Mouse (Mus musculus) CD4-positive, CD25-positive, alpha-beta regulatory T cell, adult 2 months (primary cell): ENCODE measurements around the gene Fam172a.

Source experiments
- DNase-seq: peaks from one replicate; pipeline ENCODE4 v3.0.0-alpha.2; 2012; ENCODE audit warnings: low read depth, low spot score

Gene Fam172a

DNA sequence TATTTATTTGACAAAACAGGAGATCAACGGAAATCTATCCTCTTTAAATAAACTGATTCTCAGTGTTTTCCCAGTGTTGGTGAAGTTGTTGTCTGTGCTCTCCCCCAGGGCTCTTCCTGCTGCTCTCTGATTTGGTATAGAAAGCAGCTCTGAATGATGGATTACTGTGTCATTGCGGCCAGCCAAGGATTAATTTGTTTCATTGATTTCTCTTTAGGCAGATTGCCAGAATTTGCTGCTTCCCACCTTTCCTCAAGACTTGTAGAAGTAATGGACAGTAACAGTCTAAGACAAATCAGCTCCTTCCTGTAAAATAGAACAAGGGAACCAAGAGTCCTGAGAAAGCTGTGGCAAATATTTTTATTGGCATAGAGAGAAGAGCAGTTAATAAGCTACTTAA, 513.4 kb downstream of the Fam172a start:
- no peak for DNase-seq
